Mouse (Mus musculus) brown adipose tissue, adult 24 weeks (tissue): Measurements from ENCODE around the gene B4galnt4. TPM values are rescaled to one million over a fixed set of nuclear protein-coding genes. Genes with fewer than 3 reads are reported as not detected.
"Not testable (repeated sequence)": the region's sequence is repeated elsewhere in the genome, so short reads cannot be mapped to it uniquely, and the experiment has no call there.

Source experiments
- H3K27ac ChIP-seq: fragments of 200-500 bp; replicated peaks from 2 replicates; pipeline ENCODE4 v1.5.1; 2012; ENCODE audit warnings: low read depth, mild to moderate bottlenecking, low read length
- H3K4me1 ChIP-seq: fragments of 200-500 bp; 2 replicates; pipeline ENCODE4 v1.6.1; 2012; ENCODE audit warnings: low read length, mixed read lengths; ENCODE audit not compliant: control insufficient read depth, insufficient read depth, insufficient read length
- H3K4me3 ChIP-seq: fragments of 200-500 bp; 2 replicates; pipeline ENCODE4 v1.5.1; 2012; ENCODE audit warnings: low read depth, mild to moderate bottlenecking, low read length, moderate library complexity; ENCODE audit not compliant: insufficient read depth
- polyA plus RNA-seq: library from polyadenylated mRNA; stranded (reverse); fragments of >200 nt; gene quantifications from 2 replicates; pipeline ENCODE4 v1.2.4, GENCODE M21; 2012; ENCODE audit not compliant: missing spikeins, insufficient read depth, insufficient read length

Gene B4galnt4
- polyA plus RNA-seq = not detected in 2 replicates

DNA sequence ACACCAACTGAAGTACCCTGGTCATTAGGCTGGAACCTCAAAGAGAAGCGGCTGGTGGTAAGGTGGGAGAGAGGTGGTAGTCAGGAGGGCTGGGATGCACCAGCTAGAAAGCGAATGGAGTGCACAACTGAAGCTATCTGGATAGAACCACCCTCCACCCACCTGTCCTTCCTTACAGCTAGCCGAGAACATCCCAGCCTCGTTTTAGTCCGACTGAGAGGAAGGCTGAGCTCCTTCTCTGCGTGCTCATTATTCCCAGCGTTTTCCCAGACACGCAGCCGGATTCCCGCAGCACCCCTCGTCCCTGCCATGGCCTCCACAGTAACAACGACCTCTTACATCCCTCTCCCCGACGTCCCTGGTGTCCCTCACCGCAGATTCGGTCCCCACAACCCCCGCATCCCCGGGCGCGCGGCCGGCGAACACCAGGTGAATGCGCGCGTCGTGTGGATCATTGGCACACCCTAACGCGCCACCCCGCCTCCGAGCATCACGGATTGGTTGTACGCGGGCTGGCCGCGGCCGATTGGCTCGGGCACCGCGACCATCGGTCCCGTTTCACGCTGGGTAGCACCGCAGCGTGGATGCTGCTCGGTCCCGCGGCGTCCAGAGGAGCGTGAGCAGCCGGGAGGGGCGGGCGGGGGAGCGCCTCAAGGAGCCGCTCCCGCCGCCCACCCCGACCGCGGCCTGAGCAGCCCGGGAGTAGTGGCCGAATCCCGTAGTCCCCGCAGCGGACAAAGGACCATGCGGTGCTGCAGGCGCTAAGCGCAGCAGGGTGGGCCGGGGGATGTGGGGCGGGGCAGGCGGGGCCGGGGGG, at the start of gene B4galnt4:
Gene B4galnt4 (plus strand): TSS at position 679 of the 817 bp plus-strand sequence.
- Histone ChIP-seq H3K27ac (0 out of 2 replicates have a peak within 1 kb of the TSS, but pooled peaks have one; percentile 24), H3K4me3 (peak within 1 kb of the TSS; percentile 60)

DNA sequence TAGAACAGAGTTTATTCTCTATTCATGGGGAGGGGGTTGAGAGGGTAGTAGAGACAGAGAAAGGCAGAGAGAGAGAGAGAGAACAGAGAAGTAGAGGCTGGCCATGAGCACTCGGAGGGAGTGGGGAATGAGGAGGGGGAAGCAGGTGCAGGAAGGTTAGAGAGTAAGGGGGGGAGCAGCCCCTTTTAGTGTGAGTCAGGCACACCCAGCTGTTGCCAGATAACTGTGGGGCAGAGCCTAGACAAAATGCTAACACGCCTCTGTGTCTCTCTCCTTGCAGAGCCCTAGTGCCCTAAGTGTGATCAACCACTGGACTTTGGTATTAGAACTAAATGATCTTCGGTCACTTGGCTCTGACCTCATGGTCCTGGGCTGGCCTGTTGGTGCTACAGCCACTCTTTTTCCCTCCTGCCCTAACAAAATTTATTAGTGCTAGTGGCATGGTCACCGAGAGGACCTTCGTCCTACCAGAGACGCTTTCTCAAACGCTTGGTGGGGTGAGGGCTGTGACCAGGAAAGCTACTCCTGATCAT, 49.6 kb upstream of the B4galnt4 start:
- H3K4me3 ChIP-seq = no peak overlapping the region
- H3K4me1 ChIP-seq = no peaks in the 10 kb centered on the region
- peak overlapping the region; percentile 88 for H3K27ac ChIP-seq

More for the DNA sequence above, at the start of gene B4galnt4:
- H3K4me1 ChIP-seq = no peaks in the 10 kb centered on the region

DNA sequence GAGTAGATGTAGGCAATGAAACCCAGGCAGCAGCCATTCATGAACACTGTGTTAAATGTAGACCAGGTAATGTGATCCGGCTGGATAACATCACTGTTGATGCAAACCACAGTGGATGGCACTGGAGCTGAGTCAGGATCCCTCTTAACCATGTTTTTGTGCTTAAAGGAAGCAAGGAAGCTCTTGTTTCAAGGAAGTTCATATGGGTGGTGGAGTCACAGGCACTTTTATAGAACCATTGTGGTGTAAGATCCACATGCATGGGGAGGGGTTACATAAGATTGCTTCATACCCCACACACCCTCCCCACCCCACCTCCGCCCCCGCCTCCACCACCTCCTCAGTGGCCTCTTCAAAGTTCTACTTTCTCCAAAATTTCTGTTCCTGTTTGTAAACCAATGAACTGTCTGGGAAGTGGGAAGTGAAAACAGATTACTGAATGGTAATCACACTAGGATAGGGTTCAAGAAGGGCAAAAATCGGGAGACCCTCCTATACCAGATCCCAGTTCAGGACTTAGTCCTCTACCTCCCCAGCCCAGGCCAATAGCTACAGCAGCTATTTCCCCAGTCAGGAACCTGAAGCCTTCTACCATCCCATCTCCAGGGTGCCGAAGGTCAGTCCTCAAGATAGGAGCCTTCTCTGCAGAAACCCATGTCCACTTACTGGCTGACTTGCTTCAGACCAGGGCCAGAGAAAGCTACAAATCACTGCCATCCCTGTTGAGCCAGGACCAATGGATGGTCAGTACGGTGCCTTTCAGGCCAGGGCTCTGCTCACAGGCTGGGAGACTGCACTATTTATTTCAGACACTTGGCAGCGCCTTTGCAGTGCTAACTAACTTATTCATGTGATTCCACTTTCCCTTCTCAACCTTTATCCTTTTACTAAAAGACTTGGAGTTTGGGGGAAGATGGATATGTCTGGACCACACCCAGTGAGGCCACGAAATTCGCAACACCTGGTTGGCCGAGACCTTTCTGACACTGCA, 43.9 kb upstream of the B4galnt4 start:
- Histone ChIP-seq H3K4me1 (no peaks in the 10 kb centered on the region), H3K27ac (peak overlapping the region; percentile 47), H3K4me3 (no peak overlapping the region)

DNA sequence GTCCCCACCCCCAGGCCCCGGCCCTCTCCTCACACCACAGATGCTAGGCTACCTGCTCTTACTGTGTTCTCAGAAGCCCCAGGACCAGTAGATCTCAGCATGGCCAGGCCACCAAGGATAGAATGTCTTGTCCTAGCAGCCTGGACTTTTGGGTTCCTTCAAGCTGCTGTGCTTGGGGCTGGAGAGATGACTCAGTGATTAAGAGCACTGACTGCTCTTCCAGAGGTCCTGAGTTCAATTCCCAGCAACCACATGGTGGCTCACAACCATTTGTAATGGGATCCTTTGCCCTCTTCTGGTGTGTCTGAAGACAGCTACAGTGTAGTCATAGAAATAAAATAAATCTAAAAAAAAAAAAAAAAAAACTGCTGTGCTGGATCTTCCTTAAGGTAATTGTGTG, 43.1 kb upstream of the B4galnt4 start, which contains the start of gene Ifitm6:
Gene Ifitm6 (minus strand): TSS at position 101 of the 400 bp plus-strand sequence.
- H3K4me1 ChIP-seq, H3K4me3 ChIP-seq: not testable (repeated sequence)
- H3K27ac ChIP-seq = peak within 1 kb of the TSS; percentile 24; the same call in 1 of the 2 replicates

DNA sequence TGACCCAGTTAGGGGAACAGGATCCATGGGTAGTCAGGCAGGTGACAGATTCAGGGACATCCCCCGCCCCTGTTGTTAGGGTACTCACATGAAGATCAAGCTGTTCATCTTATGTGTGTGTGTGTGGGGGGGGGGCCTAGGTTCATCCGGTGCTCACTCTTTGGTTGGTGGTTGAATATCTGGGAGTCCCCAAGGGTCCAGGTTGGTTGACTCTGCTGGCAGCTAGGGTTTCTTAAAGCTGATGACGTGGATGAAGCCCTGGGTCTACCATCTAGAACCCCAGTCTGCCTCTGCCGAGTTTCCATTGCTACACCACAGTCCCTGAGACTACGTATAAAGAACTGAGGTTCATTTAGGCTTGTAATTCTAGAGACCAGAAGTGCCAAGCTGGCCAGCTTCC, 41.9 kb upstream of the B4galnt4 start:
- Histone ChIP-seq H3K4me3 (no peak overlapping the region), H3K27ac (no peak overlapping the region), H3K4me1 (no peaks in the 10 kb centered on the region)

DNA sequence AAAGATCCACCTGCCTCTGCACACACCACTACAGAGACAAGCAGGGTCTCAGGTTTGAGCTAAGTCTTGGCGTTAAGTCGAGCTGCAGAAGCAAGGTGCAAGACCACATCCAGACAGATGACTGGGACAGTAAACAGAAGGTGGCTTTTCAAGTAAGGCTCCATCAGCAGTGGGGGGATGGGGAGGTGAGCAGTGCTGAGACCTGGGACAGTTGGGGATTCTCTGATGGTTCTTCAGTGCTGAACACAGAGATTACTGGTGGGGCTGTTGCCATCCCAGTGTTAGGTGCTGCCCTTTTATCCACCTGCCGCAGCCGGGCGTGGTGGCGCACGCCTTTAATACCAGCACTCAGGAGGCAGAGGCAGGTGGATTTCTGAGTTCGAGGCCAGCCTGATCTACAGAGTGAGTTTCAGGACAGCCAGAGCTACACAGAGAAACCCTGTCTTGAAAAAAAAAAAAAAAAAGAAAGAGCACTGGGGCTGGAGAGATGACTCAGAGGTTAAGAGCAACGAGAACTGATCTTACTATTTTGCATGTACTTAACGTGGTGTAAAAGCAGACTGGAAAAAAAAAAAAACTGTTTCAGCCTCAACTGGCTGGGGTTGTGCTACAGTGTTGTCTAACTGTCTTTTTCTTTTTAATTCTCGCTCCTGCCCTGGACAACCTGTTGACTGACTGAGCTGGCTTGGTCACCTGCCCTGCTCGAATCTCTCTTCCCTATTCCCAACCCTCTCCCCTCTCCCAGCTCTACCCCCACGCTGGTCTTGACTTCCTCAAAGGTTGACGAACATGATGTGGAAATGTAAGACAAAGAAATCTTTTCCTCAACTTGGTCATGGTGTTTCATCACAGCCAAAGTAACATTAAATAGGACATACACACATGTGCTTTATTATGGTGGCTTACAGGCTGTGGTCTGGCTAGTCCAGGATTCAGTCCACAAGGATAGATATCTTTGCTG, 39.1 kb upstream of the B4galnt4 start:
- Histone ChIP-seq H3K27ac (no peak overlapping the region), H3K4me1 (peaks cover 2% of the 10 kb centered on the region; the same call in 1 of the 2 replicates), H3K4me3 (no peak overlapping the region)

DNA sequence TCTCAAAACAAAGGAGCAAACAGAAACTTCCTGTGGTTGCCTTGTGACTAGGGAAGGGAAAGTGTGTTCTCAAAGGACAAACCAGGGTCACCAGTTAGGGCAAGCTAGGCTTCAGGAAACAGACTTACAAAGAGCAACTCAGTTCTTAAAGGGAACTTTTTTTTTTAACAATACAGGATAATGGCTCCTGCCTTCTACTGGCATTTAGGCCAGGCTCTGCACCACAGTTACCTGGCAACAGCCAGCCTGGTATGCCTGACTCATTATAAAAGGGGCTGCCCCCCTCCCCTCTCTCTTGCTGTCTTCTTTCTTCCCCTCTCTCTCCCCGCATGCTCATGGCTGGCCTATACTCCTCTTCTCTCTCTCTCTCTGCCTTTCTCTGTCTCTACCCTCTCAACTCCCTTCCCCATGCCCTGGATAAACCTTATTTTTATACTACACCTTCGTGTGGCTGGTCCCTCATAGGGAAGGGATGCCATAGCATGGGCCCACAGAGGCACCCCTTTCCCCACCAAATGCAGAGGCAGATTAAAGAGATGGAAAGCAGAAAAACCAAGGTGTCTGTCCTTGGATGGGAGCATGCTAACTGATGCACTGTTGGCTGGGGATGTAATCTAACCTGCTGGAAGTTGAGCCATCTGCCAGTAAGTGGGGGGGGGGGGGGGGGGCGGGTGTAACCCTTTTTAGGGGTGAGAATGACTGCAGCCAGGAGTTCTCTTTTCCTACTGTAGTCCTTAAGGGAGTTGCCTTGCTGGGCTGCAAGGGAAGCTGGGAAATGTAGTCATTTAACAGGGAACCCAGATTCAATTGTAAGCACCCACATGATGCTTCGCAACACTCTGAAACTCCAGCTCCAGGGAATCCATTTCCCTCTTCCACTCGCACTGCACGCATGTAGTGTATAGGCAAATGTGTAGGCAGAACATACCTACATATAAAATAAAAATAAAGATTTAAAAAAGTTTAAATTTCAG, 35.8 kb upstream of the B4galnt4 start:
- peak overlapping the region; percentile 76 for H3K27ac ChIP-seq
- peaks cover 2% of the 10 kb centered on the region; the same call in 1 of the 2 replicates for H3K4me1 ChIP-seq
- H3K4me3 ChIP-seq = no peak overlapping the region

DNA sequence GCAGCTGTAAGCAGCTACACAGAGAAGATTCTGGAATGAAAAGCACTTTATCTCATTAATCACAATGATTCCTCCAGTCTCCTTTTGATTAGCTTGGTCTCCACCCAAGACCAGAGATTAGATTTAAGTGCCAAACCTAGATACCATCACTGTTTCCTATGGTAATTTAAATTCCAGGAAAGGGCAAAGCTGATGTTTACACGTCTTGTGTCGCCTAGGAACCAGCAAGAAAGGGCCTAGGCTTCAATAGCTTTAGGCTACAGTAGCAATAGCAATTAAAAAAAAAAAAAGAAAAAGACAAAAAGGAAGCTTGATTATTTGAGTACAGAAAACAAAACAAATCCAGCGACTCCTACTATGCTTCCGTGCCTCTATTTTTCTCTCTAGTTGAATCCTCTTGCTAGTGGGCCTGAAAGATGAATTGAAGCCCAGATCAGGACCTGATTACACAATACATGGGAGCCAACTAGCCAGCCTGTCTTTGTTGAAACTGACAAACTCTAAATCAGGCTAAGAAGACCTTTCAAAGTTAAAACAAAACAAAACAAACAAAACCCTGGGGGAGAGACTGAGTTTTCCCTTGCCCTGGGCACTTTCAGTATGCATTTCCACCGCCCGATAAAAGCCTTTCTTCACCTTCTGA, 34.7 kb upstream of the B4galnt4 start:
- Histone ChIP-seq H3K4me1 (peaks cover 2% of the 10 kb centered on the region; the same call in 1 of the 2 replicates), H3K27ac (peak overlapping the region; percentile 69), H3K4me3 (no peak overlapping the region)

DNA sequence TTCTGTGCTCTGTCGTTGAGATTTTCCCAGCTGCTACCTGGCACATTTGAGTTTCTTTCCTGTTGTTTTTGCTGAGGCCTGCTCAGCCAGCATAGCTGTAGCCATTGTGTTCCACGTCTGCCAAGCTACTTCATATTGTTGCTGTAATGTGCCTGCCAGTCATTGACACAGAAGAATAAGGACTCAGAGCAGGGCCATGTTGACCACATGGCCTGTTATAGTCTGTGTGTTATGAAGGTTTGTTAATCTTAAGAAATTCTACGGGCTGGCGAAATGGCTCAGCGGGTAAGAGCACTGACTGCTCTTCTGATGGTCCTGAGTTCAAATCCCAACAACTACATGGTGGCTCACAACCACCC, 34.2 kb upstream of the B4galnt4 start:
- Histone ChIP-seq H3K4me1 (peaks cover 2% of the 10 kb centered on the region; the same call in 1 of the 2 replicates), H3K4me3 (no peak overlapping the region), H3K27ac (peak overlapping the region; percentile 69)

DNA sequence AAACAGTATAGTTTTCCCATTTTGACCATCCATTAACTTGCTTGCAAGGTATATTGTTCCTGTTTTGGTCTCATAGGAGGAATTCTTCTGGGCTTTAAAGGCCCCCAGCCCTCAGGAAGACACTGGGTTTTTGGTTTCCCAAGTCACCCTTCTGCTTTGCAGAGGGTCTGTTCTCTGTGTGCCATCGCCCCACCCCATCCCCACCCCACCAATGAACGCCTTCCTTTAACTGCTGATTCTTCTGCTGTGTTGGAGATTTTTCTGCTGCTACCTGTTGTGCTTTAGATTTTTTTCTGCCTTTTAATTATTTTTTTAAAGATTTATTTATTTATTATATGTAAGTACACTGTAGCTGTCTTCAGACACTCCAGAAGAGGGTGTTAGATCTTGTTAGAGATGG, 32.1 kb upstream of the B4galnt4 start, which contains the start of gene Gm17387:
Gene Gm17387 (plus strand): TSS at position 301 of the 400 bp plus-strand sequence.
- Histone ChIP-seq H3K4me3 (no peak within 1 kb of the TSS), H3K27ac (no peak within 1 kb of the TSS), H3K4me1 (peaks cover 2% of the 10 kb centered on the region; the same call in 1 of the 2 replicates)

DNA sequence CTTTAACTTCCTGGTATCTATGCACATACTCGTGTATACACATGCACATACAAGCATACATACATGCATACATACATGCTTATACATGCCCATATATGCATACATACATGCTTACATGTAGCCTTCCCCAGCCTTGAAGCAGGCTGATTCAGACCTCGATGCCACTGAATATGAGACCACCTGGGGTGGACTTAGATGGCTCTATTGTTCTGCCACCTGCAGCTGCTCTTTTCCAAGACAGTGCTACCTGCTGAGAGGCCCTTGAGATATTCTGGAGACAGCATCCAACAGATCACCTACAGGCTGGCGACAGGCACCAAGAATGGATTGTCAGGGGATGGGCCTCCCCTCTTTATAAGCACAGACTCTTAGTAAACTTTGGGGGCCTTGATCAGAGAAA, 30.5 kb upstream of the B4galnt4 start:
- Histone ChIP-seq H3K4me1 (peaks cover 2% of the 10 kb centered on the region; the same call in 1 of the 2 replicates), H3K27ac (no peak overlapping the region), H3K4me3 (no peak overlapping the region)

DNA sequence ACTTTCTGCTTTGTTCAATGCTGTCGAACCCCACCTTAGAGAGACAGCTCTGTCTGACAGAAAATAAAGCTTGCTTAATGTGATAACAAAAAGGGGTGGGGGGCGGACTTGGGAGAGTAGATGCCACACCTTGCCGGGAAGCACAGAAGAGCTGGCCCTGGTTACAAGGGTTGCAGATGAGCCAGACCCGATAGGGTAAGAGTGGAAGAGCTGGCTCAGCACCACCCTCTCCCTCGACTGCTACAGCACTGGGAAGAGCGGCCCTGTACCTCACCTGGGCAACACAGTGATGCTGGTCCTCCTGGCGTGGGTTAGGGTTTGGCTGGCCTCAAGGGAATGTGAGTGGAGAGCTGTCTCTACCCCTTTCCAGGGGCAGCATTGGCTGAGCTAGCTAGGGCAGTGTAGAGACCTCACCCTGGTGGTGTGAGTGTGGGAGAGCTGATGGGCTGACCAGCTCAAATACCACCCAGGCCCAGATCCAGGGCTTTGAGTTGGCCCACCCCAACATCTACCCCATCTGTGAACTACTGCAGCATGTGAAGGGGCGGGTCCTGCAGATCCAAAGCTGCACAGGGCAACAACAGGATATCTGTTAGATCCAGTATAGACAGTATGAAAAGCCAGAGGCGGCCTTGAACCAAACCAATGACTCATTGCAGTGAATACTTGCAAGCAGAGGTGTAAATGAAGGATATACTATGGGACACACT, 28.3 kb upstream of the B4galnt4 start:
- Histone ChIP-seq H3K4me1 (no peaks in the 10 kb centered on the region), H3K27ac (no peak overlapping the region), H3K4me3 (no peak overlapping the region)
